Mouse (Mus musculus) E14TG2a.4 (cell line): ENCODE measurements around the gene Pdlim1.

Experiments
- H3K27me3 ChIP-seq: 2 replicates; pipeline ENCODE4 v1.6.1; 2014; ENCODE audit warnings: low read length, control low read depth; ENCODE audit not compliant: insufficient read depth
- H3K36me3 ChIP-seq: 2 replicates; pipeline ENCODE4 v1.6.1; 2014; ENCODE audit warnings: low read length, control low read depth; ENCODE audit not compliant: insufficient read depth
- H3K4me1 ChIP-seq: replicated peaks from 2 replicates; pipeline ENCODE4 v1.6.1; 2014; ENCODE audit warnings: low read depth, low read length, control low read depth
- H3K4me3 ChIP-seq: replicated peaks from 2 replicates; pipeline ENCODE4 v1.5.1; 2014; ENCODE audit warnings: mild to moderate bottlenecking, low read length
- H3K9me3 ChIP-seq: 2 replicates; pipeline ENCODE4 v1.6.1; 2014; ENCODE audit warnings: low read length, control low read depth
- CTCF ChIP-seq: conservative IDR thresholded peaks from 2 replicates; pipeline ENCODE4 v1.5.1; 2014; ENCODE audit warnings: low read length
- NANOG ChIP-seq: IDR thresholded peaks from 2 replicates; pipeline ENCODE4 v1.6.1; 2014; ENCODE audit warnings: borderline replicate concordance, low read length, mixed read lengths
- POU5F1 ChIP-seq: IDR thresholded peaks from 2 replicates; pipeline ENCODE4 v1.6.1; 2014; ENCODE audit warnings: low read length, borderline replicate concordance

Gene Pdlim1

DNA sequence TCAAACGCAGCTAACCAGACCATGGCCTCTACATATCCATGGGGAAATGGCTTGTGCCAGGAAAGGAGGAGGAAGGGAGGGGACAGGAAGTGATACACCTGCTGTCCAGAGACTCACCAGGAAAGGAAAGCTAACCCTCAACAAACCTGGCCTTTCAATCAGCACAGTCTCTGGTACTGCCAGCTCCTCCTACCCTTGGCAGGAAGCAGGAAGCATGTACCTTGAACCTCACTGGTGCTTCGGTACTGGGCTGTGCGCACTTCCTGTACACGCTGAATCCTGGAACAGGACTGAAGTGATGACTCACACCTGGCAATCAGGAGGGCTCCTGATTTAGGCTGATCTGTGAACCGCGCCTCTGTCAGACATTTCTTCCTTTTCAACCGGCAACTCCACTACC, 35.9 kb upstream of the Pdlim1 start:
- H3K36me3 ChIP-seq = peaks cover 11% of the 10 kb centered on the region
- H3K4me1 ChIP-seq = peaks cover 20% of the 10 kb centered on the region
- H3K4me3 ChIP-seq = peak overlapping the region; percentile 29; the same call in 1 of the 2 replicates
- no peaks in the 10 kb centered on the region for H3K27me3 ChIP-seq
- no peaks in the 10 kb centered on the region for H3K9me3 ChIP-seq
- TF ChIP-seq CTCF (no peak), NANOG (no peak), POU5F1 (no peak)

GRCm38 (mm10) chr19:40306631-40307030, 35.0 kb upstream of the Pdlim1 start:
- TF ChIP-seq NANOG (no peak), POU5F1 (no peak), CTCF (no peak)
- H3K4me3 ChIP-seq = no peak overlapping the region
- peaks cover 20% of the 10 kb centered on the region for H3K4me1 ChIP-seq

GRCm38 (mm10) chr19:40305456-40305855, 33.8 kb upstream of the Pdlim1 start:
- Histone ChIP-seq H3K36me3 (peaks cover 6% of the 10 kb centered on the region; the same call in 1 of the 2 replicates), H3K4me3 (no peak overlapping the region), H3K9me3 (no peaks in the 10 kb centered on the region), H3K27me3 (no peaks in the 10 kb centered on the region), H3K4me1 (peaks cover 20% of the 10 kb centered on the region)
- TF ChIP-seq POU5F1 = no peak
- TF ChIP-seq CTCF = no peak
- TF ChIP-seq NANOG = no peak

More at GRCm38 (mm10) chr19:40306631-40307030, 35.0 kb upstream of the Pdlim1 start:
- Histone ChIP-seq H3K27me3 (no peaks in the 10 kb centered on the region), H3K36me3 (peaks cover 9% of the 10 kb centered on the region), H3K9me3 (no peaks in the 10 kb centered on the region)

DNA sequence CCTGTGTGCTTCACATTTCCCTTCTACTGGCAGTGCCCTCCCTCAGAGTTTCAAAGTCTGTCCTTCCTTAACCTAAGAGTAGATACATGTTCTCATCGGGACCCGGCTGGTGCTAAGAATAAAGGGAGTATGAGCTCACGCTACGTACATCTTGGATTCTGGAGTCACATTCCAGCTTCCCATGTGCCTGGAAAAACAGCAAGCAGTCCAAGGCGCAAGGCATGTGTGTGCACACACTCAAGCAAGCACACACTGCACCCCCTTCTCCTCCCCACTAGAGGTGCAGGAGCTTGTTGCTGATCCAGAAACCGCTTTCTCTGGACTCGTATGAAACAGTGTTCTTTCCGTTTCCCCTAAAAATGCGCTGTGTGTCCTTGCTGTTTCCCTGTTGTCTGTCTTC, 31.3 kb upstream of the Pdlim1 start:
- Histone ChIP-seq H3K9me3 (no peaks in the 10 kb centered on the region), H3K36me3 (no peaks in the 10 kb centered on the region)
- TF ChIP-seq NANOG (no peak), POU5F1 (no peak), CTCF (no peak)

DNA sequence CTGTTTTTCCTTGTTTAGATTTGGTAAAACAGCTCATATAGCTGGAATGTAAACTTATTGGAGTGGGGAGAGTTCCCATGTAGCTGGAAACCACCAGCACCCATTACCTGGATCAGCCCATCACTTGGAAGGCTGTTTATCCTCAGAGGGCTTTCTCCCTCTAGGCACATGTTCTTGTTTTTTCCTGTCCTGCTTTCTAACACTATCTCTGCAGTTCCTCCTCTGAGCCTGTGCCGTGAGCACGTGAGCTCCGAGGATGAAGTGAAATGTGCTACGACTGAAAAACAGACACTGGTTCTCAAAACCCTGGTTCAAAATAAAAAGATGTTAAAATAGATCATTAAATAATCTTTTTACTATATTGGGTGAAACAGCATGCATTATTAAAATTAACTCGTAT, 30.8 kb upstream of the Pdlim1 start:
- H3K9me3 ChIP-seq = no peaks in the 10 kb centered on the region
- TF ChIP-seq NANOG (no peak), CTCF (no peak), POU5F1 (no peak)
- H3K27me3 ChIP-seq = no peaks in the 10 kb centered on the region
- H3K36me3 ChIP-seq = no peaks in the 10 kb centered on the region
- H3K4me3 ChIP-seq = no peak overlapping the region
- H3K4me1 ChIP-seq = peaks cover 9% of the 10 kb centered on the region

More for the DNA sequence above, 31.3 kb upstream of the Pdlim1 start:
- Histone ChIP-seq H3K4me3 (no peak overlapping the region), H3K27me3 (no peaks in the 10 kb centered on the region), H3K4me1 (peaks cover 14% of the 10 kb centered on the region)

GRCm38 (mm10) chr19:40299983-40300759, 28.5 kb upstream of the Pdlim1 start:
- no peaks in the 10 kb centered on the region for H3K36me3 ChIP-seq
- no peaks in the 10 kb centered on the region for H3K27me3 ChIP-seq
- no peaks in the 10 kb centered on the region for H3K9me3 ChIP-seq
- peaks cover 2% of the 10 kb centered on the region for H3K4me1 ChIP-seq
- no peak overlapping the region for H3K4me3 ChIP-seq
- no peak for TF ChIP-seq CTCF
- TF ChIP-seq POU5F1 = no peak
- no peak for TF ChIP-seq NANOG

- no peak for TF ChIP-seq NANOG
- no peak for TF ChIP-seq POU5F1
- no peak overlapping the region for H3K4me3 ChIP-seq
Observed at GRCm38 (mm10) chr19:40299182-40299581, 27.5 kb upstream of the Pdlim1 start.

DNA sequence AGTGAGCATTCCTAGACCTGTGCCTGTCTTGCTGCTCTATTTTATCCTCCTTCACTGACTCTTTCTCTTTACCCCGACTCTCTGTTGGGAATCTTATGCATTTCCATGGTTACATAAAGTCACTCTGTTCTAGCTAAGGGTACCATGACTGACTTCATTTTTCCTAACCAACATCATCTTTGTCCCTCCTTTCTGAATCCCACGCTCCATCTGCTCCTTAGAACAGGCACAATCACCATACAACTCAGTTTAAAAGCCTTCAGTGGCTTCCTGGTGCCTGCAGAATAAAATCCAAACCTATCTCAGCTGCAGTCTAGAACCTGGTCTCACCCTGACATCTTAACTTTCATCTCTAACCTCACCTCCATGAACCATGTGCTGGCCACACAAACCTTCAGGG, 26.9 kb upstream of the Pdlim1 start:
- H3K36me3 ChIP-seq = no peaks in the 10 kb centered on the region; the same call in 1 of the 2 replicates
- TF ChIP-seq NANOG (no peak), POU5F1 (no peak), CTCF (no peak)
- no peaks in the 10 kb centered on the region for H3K9me3 ChIP-seq
- no peaks in the 10 kb centered on the region for H3K4me1 ChIP-seq
- no peak overlapping the region for H3K4me3 ChIP-seq
- no peaks in the 10 kb centered on the region for H3K27me3 ChIP-seq

More at GRCm38 (mm10) chr19:40299182-40299581, 27.5 kb upstream of the Pdlim1 start:
- Histone ChIP-seq H3K9me3 (no peaks in the 10 kb centered on the region), H3K36me3 (no peaks in the 10 kb centered on the region), H3K4me1 (no peaks in the 10 kb centered on the region), H3K27me3 (no peaks in the 10 kb centered on the region)
